Mouse (Mus musculus) heart, postnatal 0 days (tissue): Measurements from ENCODE around the gene Gnat3.

Experiments used
- CTCF ChIP-seq: IDR thresholded peaks from 2 replicates; pipeline ENCODE4 v1.5.1; 2016; ENCODE audit warnings: antibody characterized with exemption, control low read depth, low read depth
- EP300 ChIP-seq: IDR thresholded peaks from 2 replicates; pipeline ENCODE4 v1.6.1; 2016; ENCODE audit warnings: antibody characterized with exemption, low read depth

- TF ChIP-seq CTCF (no peak), EP300 (no peak; the same call in 1 of the 2 replicates)
Observed at GRCm38 (mm10) chr5:18035848-18036638, 73.7 kb downstream of the Gnat3 start.
